Mouse (Mus musculus) bone marrow macrophage, adult 2 months (primary cell): ENCODE results near the gene Fastkd1.

Source experiments
- CTCF ChIP-seq: IDR thresholded peaks from 2 replicates; pipeline ENCODE4 v1.5.1; 2012; ENCODE audit warnings: low read depth, mild to moderate bottlenecking, low read length, moderate library complexity
- POLR2A ChIP-seq: IDR thresholded peaks from 2 replicates; pipeline ENCODE4 v1.6.1; 2012; ENCODE audit warnings: mild to moderate bottlenecking, low read depth, low read length, borderline replicate concordance

DNA sequence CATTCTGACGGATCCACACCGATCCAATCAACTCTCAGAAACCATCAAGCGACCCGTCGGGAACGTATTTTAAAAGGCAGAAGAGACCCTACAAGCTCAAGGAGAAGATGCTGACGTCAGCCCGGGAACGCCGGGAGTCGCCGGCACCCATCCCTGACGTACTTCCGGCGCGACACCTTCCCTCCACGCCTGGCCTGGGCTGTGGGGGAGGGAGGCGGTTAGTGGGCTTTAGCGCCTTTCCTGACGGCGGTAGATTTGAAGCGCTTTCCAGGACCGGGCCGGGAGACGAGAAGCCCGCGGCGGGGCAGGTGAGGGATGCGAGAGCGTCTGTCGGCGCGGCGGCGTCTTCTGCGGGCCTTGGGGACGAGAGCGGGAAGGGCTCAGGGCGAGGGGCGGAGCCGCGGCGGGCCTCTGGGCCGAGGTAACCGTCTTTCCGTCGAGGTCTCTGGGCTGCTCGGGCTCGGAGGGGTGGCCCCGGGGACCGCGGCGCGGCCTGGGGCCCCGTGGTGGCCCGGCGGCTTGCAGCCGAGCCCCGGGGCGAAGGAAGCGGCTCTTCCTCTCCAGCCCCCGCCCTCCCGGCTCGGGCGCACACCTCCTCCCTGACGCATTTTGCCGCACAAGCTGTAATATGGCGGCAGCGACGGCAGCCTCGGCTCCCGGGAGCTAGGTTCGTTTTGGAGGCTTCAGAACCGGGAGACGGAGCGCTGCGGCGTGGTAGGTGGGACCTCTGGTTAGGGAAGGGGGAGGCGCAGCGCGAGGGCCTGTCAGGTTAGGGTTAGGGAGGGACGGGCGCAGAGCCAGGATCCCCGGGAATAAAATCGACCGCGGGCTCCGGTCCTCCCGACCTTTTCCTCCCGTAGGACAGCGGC, 9.6 kb upstream of the Fastkd1 start:
- peak; percentile 24; the same call in 1 of the 2 replicates for TF ChIP-seq POLR2A
- no peak for TF ChIP-seq CTCF
